Mouse (Mus musculus) embryonic facial prominence, embryonic 10.5 days (tissue): ENCODE results near the gene Apobec2. TPM values are rescaled to one million over a fixed set of nuclear protein-coding genes. Genes with fewer than 3 reads are reported as not detected.

Experiments used
- DNase-seq: peaks from one replicate; pipeline ENCODE4 v3.0.0-alpha.2; 2017; ENCODE audit warnings: low spot score
- H3K27ac ChIP-seq: fragments of 300-500 bp; sonication (generic); replicated peaks from 2 replicates; pipeline ENCODE4 v1.5.1; 2016; ENCODE audit warnings: mild to moderate bottlenecking
- H3K27me3 ChIP-seq: fragments of 300-500 bp; sonication (generic); replicated peaks from 2 replicates; pipeline ENCODE4 v1.6.1; 2016; ENCODE audit warnings: low read depth, mild to moderate bottlenecking; ENCODE audit not compliant: poor library complexity, severe bottlenecking
- H3K36me3 ChIP-seq: fragments of 300-500 bp; sonication (generic); replicated peaks from 2 replicates; pipeline ENCODE4 v1.6.1; 2016; ENCODE audit warnings: mild to moderate bottlenecking, moderate library complexity
- H3K4me1 ChIP-seq: fragments of 300-500 bp; sonication (generic); 2 replicates; pipeline ENCODE4 v1.6.1; 2016
- H3K4me3 ChIP-seq: fragments of 300-500 bp; sonication (generic); 2 replicates; pipeline ENCODE4 v1.5.1; 2016; ENCODE audit warnings: mild to moderate bottlenecking, moderate library complexity
- H3K9me3 ChIP-seq: fragments of 300-500 bp; sonication (generic); 2 replicates; pipeline ENCODE4 v1.6.1; 2016; ENCODE audit warnings: mild to moderate bottlenecking
- WGBS: fragments of 180-500 bp; shearing (Covaris S2); methylation state at CpG from one replicate; pipeline ENCODE4 v1.1.7; 2016; 5-methylcytosine and 5-hydroxymethylcytosine counted together
- polyA plus RNA-seq: library from polyadenylated mRNA; unstranded; fragments of >200 nt; fragmentation: Nextera tagmentation; extraction: Ambion mirVana; gene quantifications from 2 replicates; pipeline ENCODE4 v1.2.1, GENCODE M21; 2016

The Apobec2 gene
- polyA plus RNA-seq, 1 experiment from 2014 or later = 0.61 TPM

DNA sequence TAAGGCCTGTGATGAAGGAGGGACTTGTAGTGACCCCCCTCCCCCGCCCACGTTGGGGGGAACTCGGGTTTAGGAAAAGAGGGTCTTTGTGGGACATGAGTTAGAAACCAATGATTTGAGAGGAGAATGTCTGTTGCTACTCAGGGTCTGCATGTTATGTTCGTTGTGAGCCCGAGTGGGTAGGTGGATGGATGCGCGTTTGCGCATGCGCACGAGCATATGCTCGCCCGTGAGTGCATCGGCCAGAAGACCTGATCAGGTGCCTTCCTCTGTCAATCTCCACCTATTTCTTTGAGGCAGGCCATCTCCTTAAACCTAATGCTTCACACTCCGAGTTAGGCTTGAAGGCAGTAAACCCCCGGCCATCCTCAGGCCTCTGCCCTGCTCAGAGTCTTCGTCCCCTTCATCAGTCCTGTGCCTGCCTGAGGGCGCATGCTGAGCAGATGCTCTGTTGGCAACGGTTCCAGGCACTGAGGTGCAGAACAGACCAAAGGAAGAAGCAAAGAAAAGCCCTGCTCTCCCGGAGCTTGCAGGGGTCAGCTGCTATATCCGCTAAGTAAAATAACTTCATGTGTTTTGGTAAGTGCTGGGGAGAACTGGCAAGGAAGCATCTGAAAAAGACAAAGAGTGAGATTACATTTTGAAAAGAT, 401 bp upstream of the Apobec2 start:
- Histone ChIP-seq H3K4me1 (peaks cover 62% of the 10 kb centered on the region), H3K27ac (no peak overlapping the region), H3K36me3 (no peaks in the 10 kb centered on the region), H3K9me3 (no peaks in the 10 kb centered on the region), H3K4me3 (no peak overlapping the region), H3K27me3 (no peaks in the 10 kb centered on the region)
- no peak for DNase-seq
- WGBS = 74% methylated on average over 20 of the region's 20 CpGs

DNA sequence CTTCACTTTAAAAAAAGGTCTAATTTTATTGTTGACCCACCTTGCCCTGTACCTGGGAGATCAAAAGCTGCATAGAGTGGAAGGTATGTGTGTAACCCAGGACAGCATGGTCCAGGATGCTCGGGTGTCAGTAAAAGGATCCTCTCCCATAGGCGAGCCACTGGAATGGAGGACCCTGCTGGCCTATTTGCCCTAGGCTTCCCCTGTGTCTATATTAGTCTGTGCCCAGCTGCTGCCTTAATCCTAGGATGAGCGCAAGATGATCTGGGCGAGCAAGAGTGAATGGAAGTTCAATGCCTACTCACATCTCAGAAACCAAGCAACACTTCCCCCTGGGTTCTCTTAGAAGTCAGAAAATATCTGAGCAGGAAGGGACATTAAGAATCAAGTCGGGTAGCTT, 1.7 kb downstream of the Apobec2 start:
- H3K9me3 ChIP-seq = no peaks in the 10 kb centered on the region
- H3K27me3 ChIP-seq = no peaks in the 10 kb centered on the region
- H3K27ac ChIP-seq = no peak overlapping the region
- H3K4me3 ChIP-seq = no peak overlapping the region
- H3K4me1 ChIP-seq = peaks cover 58% of the 10 kb centered on the region
- no peaks in the 10 kb centered on the region for H3K36me3 ChIP-seq
- WGBS = 70% methylated on average over 5 of the region's 5 CpGs
- no peak for DNase-seq

DNA sequence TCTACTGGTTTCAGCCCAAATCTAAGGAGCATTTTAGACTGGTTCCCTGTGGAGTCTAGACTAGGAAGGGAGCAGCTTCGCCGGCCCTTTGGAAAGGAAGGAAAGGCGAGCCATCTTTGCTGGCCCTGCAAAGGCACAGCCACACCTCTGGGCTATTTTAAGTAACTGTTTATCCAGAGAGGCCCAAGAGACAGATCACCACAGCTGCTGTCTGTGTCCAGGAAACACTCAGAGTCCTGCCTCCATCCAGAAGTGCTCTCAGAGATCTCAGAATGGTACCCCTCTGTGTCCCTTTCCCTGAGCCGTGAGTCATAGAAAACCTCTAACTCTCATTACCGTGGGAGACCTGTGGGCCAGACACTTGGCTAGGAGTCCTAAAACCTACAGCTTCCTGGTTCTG, 2.3 kb downstream of the Apobec2 start:
- no peak for DNase-seq
- Histone ChIP-seq H3K27ac (peak overlapping the region; percentile 70), H3K36me3 (no peaks in the 10 kb centered on the region), H3K4me3 (no peak overlapping the region), H3K4me1 (peaks cover 62% of the 10 kb centered on the region), H3K9me3 (no peaks in the 10 kb centered on the region), H3K27me3 (no peaks in the 10 kb centered on the region)
- WGBS = 45% methylated on average over 5 of the region's 5 CpGs

DNA sequence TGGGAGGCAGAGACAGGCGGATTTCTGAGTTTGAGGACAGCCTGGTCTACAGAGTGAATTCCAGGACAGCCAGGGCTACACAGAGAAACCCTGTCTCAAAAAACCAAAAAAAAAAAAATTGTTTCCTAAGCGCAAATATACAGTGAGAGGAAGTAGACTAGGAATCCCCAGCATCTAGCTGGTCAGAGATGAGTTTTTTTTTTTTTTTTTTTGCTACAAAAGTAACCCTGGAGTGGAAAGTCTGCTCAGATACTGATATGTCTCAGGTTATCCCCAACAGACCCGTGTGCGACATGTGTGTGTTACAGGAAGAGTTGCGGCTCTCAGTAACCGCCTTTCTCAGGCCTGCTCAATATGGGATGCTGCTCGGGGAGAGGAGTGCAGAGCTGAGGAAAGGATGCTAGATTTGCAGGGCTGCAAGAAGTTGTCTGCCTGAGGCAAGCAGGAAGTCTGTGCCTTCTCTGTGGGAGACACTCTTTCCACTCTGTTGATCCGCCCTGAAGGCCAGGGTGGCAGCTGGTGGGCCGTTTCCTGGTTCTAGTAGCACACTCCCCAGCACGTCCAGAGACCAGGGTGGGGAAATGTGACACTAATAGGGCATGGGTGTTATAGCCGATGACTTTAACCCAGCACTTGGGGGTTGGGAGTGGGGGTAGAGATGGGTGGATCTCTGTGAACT, 4.7 kb downstream of the Apobec2 start:
- Histone ChIP-seq H3K9me3 (no peaks in the 10 kb centered on the region), H3K4me3 (no peak overlapping the region), H3K4me1 (peaks cover 58% of the 10 kb centered on the region), H3K27me3 (no peaks in the 10 kb centered on the region), H3K36me3 (no peaks in the 10 kb centered on the region), H3K27ac (peak overlapping the region; percentile 60; the same call in 1 of the 2 replicates)
- DNase-seq = no peak
- 48% methylated on average over 11 of the region's 11 CpGs for WGBS

DNA sequence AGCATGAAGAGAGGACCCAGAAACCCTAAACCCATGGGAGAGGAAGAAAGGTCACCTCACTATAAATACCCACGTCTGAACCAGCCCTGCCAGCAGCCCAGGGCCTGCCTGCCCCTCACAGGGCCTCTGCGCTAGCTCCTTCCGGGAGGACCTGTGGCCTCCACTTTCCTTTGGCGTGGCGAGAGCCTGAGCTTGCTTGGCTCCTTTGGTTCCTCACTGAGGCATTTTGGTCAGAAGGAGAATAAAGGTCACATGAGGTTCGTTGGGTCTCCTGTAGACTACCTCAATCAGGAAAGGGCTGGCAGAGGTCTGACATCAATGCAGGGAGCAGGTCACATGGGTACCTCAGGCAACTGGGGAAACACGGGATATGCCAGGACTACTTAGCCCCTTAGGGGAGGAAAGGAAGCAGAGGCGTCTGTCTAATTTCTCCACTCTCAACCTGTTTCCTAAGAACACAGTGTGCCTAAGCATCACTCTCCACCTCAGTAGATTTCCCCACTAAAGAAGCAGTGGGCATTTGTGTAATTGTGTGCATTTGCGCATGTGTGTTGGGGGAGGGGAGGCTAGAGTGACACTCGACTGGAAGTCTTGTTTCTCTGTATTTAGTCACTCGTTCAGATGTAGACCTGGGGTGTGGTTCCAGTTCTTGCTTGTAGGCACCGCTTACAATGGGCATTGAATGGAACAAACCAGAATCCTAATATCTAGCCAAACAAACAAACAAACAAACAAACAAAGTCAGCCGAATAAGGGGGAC, 5.6 kb downstream of the Apobec2 start:
- peak overlapping the region; percentile 42 for H3K27ac ChIP-seq

DNA sequence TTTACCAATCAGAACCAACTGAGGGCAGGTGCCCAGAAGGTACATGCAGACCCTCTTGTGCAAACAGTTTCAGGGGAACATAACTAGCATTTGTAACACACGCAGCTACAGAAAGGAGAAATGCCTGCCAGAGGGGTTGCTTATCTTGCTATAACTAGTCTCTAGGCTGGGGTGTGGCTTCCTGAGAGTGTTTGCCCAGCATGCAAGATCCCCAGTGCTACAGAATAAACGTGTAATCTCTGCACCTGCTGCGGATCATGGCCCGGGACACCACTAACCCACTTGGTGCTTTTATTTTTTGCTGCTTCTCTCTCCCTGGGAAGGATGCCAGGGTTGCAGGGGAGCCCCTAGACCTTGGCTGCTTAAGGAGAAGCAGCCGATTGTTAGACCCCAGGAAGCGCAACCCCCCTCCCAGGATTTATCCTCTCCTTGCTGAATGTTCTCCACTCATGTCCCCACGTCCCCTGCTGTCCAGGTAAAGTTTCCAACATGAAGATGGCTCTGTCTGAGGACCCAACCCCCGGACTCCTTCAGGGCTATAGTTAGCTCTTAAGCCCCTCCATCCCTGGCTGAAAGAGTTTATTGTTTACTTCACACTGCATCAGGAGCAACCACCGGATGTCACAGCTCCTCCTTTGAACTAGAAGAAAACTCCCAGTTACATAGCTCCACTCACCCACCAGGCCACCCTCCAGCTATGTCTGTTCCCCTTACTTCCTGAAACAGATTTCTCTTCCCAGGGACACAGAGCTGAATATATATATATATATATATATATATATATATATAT, 6.7 kb downstream of the Apobec2 start:
- Histone ChIP-seq H3K4me3 (no peak overlapping the region), H3K27me3 (no peaks in the 10 kb centered on the region), H3K36me3 (no peaks in the 10 kb centered on the region), H3K9me3 (no peaks in the 10 kb centered on the region), H3K4me1 (peaks cover 45% of the 10 kb centered on the region), H3K27ac (peak overlapping the region; percentile 35; the same call in 1 of the 2 replicates)
- DNase-seq = no peak
- whole genome bisulfite sequencing = 41% methylated on average over 9 of the region's 9 CpGs

More for the DNA sequence above, 5.6 kb downstream of the Apobec2 start:
- Histone ChIP-seq H3K9me3 (no peaks in the 10 kb centered on the region), H3K4me3 (no peak overlapping the region), H3K4me1 (peaks cover 50% of the 10 kb centered on the region), H3K36me3 (no peaks in the 10 kb centered on the region), H3K27me3 (no peaks in the 10 kb centered on the region)
- 46% methylated on average over 13 of the region's 13 CpGs for WGBS
- peak; percentile 38 for DNase-seq

DNA sequence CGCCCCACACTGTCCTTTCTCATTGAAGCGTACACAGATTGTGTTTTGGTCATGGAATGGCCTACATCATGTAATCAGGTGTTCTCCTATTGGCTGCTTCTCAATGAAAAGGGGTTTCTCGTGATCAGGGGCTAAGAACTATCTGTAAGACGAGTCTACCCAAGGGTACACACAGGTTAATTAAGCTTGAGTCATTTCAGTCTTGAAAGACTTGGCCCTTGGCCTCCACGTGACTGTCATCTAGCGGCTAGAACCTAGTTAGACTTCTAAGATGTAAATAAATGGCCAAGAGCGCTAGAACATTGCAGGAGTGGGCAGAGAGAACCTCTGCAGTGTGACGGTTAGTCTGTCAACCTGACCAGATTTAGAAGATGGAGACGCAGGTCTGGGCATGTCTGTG, 8.5 kb downstream of the Apobec2 start:
- Histone ChIP-seq H3K27me3 (no peaks in the 10 kb centered on the region), H3K9me3 (no peaks in the 10 kb centered on the region), H3K4me1 (peaks cover 32% of the 10 kb centered on the region), H3K27ac (no peak overlapping the region), H3K36me3 (0 out of 2 replicates have a peak, but pooled peaks cover 3% of the 10 kb centered on the region), H3K4me3 (no peak overlapping the region)
- 85% methylated on average over 9 of the region's 9 CpGs for WGBS
- no peak for DNase-seq

DNA sequence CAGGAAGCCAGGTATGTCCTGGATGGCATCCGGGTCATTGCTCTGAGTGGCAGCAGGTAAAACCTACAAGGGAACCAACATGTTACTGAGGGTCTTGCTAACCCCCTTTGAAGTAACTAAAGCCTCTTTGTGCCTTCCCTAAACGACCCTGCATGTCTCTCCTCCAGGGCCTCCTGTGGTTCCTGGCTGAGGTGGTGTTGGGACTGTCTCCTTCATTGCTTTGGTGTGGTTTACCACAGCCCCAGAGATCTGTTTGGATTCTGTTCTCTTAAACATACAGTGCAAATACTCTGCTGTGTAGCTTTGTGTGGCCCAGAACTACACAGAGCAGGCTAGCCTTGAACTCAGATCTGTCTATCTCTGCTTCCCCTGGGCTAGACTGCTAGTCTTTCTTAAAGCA, 13.2 kb downstream of the Apobec2 start:
- H3K27me3 ChIP-seq = no peaks in the 10 kb centered on the region
- H3K4me1 ChIP-seq = 0 out of 2 replicates have a peak, but pooled peaks cover 2% of the 10 kb centered on the region
- H3K27ac ChIP-seq = no peak overlapping the region
- H3K36me3 ChIP-seq = peaks cover 49% of the 10 kb centered on the region
- DNase-seq = no peak
- no peaks in the 10 kb centered on the region for H3K9me3 ChIP-seq
- WGBS = 67% methylated on average over 2 of the region's 2 CpGs
- H3K4me3 ChIP-seq = no peak overlapping the region

DNA sequence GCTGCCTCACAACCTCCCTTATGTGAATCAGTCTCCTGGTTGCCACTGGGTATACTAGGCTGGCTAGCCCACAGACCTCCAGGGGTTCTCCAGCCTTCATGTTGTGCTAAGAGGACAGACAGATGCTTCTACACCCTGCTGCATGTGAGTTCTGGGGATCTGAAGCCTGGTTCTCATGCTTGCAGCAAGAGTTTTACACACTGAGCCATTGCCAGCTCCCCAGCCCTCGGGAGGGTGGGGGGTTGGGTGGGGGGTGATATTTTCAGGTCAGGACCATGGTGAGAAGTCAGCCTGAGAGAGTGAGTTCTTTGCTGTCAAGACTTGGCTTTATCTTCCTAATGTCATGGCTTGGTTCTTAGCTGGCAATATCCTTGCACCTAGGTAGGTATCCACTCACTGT, 13.9 kb downstream of the Apobec2 start:
- DNase-seq = no peak
- WGBS = 88% methylated on average over 1 of the region's 1 CpGs
- Histone ChIP-seq H3K4me3 (no peak overlapping the region), H3K9me3 (no peaks in the 10 kb centered on the region), H3K27me3 (no peaks in the 10 kb centered on the region), H3K4me1 (0 out of 2 replicates have a peak, but pooled peaks cover 2% of the 10 kb centered on the region), H3K27ac (no peak overlapping the region), H3K36me3 (peaks cover 57% of the 10 kb centered on the region)

DNA sequence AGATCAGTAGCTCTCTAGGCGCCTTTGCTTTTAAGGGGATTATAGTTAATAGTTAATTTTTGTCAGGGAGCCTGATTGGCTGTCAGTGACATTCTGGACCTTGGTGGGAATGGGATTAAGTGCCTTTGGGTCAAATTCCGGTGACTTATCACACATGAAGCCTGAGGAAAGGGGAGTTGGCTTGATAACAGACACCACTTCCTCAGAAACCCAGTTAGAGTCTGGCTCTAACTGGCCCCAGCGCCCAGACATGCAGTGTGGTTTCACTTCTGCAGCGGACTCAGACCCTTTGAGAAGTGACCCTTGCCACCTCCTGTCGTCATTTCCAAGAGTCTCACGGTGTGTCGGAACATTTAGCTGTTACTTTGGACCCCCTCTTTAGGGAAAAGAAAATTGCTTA, 14.6 kb downstream of the Apobec2 start:
- H3K4me3 ChIP-seq = no peak overlapping the region
- no peak for DNase-seq
- H3K36me3 ChIP-seq = peaks cover 63% of the 10 kb centered on the region
- 77% methylated on average over 7 of the region's 7 CpGs for WGBS
- H3K4me1 ChIP-seq = 0 out of 2 replicates have a peak, but pooled peaks cover 2% of the 10 kb centered on the region
- no peaks in the 10 kb centered on the region for H3K27me3 ChIP-seq
- no peaks in the 10 kb centered on the region for H3K9me3 ChIP-seq
- no peak overlapping the region for H3K27ac ChIP-seq

DNA sequence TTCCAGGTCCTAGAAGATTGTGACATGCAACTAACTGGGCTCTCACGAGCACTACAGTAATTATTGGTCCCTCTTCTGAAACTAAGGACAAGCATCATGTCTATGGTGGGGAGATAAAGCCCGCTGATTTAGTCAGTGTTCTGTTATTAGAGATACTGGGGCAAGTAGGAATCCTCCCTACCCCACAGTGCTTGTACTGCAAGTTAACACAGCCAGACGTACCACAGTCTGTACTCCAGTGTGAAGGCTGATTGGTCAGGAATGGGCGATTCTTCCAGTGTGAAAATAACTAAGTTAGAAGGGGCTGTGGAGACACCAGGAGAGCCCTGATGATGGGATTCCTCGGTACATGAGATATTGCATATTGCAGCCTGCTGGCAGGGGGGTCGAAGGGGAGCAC, 15.2 kb downstream of the Apobec2 start:
- H3K36me3 ChIP-seq = peaks cover 67% of the 10 kb centered on the region
- DNase-seq = no peak
- H3K4me3 ChIP-seq = no peak overlapping the region
- H3K27me3 ChIP-seq = no peaks in the 10 kb centered on the region
- 0 out of 2 replicates have a peak, but pooled peaks cover 2% of the 10 kb centered on the region for H3K4me1 ChIP-seq
- 90% methylated on average over 6 of the region's 6 CpGs for WGBS
- H3K9me3 ChIP-seq = no peaks in the 10 kb centered on the region
- H3K27ac ChIP-seq = no peak overlapping the region
